Mouse (Mus musculus): Measurements from ENCODE around the gene Gosr1. TPM values are rescaled to one million over a fixed set of nuclear protein-coding genes. Genes with fewer than 3 reads are reported as not detected.

Gene Gosr1
- polyA plus RNA-seq, 1 experiment from 2014 or later = 30.1 TPM

GRCm38 (mm10) chr11:76748819-76749218, 14.6 kb downstream of the Gosr1 start:
- Histone ChIP-seq H3K4me3 (ENCODE audit: low read depth, low read length) (no peak overlapping the region), H3K9ac (ENCODE audit: low read length) (no peak overlapping the region), H3K27me3 (ENCODE audit: control insufficient read depth, insufficient read depth, low read length) (no peaks in the 10 kb centered on the region), H3K4me2 (ENCODE audit: low read depth) (no peak overlapping the region), H3K27ac (ENCODE audit: low read depth, low read length) (no peak overlapping the region), H3K4me1 (ENCODE audit: control insufficient read depth, insufficient read depth, low read length) (no peaks in the 10 kb centered on the region), H3K36me3 (ENCODE audit: control insufficient read depth, insufficient read depth, low read length) (peaks cover 8% of the 10 kb centered on the region), H3K9me3 (ENCODE audit: control insufficient read depth, low read length) (no peaks in the 10 kb centered on the region)
- WGBS = 93% methylated on average over 9 of the region's 9 CpGs
- DNase-seq (ENCODE audit: low spot score) = no peak
- ATAC-seq (ENCODE audit: insufficient read depth, low FRiP score, low TSS enrichment) = no peak

DNA sequence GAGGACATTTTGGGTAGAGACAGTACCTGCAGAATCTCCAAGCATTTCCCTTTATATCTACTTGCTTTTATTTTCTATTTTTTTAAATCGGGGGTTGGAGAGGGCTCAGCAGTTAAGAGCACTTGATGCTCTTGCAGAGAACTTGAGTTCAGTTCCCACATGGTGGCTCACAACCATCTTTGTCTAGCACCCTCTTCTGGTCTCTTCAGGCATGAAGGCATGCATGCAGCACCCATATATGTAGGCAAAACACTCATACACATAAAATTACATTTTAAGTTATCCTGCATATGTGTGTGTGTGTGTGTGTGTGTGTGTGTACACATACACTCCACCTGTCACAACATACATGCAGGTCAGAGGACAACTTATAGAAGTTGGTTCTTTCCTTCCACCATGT, 17.5 kb downstream of the Gosr1 start:
- H3K9ac ChIP-seq (ENCODE audit: low read length) = no peak overlapping the region
- 100% methylated on average over 1 of the region's 1 CpGs for WGBS

GRCm38 (mm10) chr11:76744550-76744949, 18.8 kb downstream of the Gosr1 start:
- DNase-seq (ENCODE audit: low spot score) = no peak
- Histone ChIP-seq H3K9ac (ENCODE audit: low read length) (no peak overlapping the region), H3K36me3 (ENCODE audit: control insufficient read depth, insufficient read depth, low read length) (peaks cover 7% of the 10 kb centered on the region; the same call in 1 of the 2 replicates), H3K27me3 (ENCODE audit: control insufficient read depth, insufficient read depth, low read length) (no peaks in the 10 kb centered on the region), H3K27ac (ENCODE audit: low read depth, low read length) (no peak overlapping the region), H3K4me2 (ENCODE audit: low read depth) (no peak overlapping the region), H3K4me3 (ENCODE audit: low read depth, low read length) (no peak overlapping the region), H3K9me3 (ENCODE audit: control insufficient read depth, low read length) (no peaks in the 10 kb centered on the region), H3K4me1 (ENCODE audit: control insufficient read depth, insufficient read depth, low read length) (no peaks in the 10 kb centered on the region)
- no peak for ATAC-seq (ENCODE audit: insufficient read depth, low FRiP score, low TSS enrichment)
- 84% methylated on average over 7 of the region's 7 CpGs for WGBS

More for the DNA sequence above, 17.5 kb downstream of the Gosr1 start:
- ATAC-seq (ENCODE audit: insufficient read depth, low FRiP score, low TSS enrichment) (no peak), DNase-seq (ENCODE audit: low spot score) (no peak)
- H3K4me2 ChIP-seq (ENCODE audit: low read depth) = no peak overlapping the region
- H3K9me3 ChIP-seq (ENCODE audit: control insufficient read depth, low read length) = no peaks in the 10 kb centered on the region
- H3K27ac ChIP-seq (ENCODE audit: low read depth, low read length) = no peak overlapping the region
- H3K36me3 ChIP-seq (ENCODE audit: control insufficient read depth, insufficient read depth, low read length) = peaks cover 5% of the 10 kb centered on the region; the same call in 1 of the 2 replicates
- H3K4me3 ChIP-seq (ENCODE audit: low read depth, low read length) = no peak overlapping the region
- H3K27me3 ChIP-seq (ENCODE audit: control insufficient read depth, insufficient read depth, low read length) = no peaks in the 10 kb centered on the region
- H3K4me1 ChIP-seq (ENCODE audit: control insufficient read depth, insufficient read depth, low read length) = no peaks in the 10 kb centered on the region

GRCm38 (mm10) chr11:76742511-76742910, 20.9 kb downstream of the Gosr1 start:
- WGBS = 96% methylated on average over 7 of the region's 7 CpGs

GRCm38 (mm10) chr11:76739125-76739524, 24.3 kb downstream of the Gosr1 start:
- no peak overlapping the region for H3K4me2 ChIP-seq (ENCODE audit: low read depth)
- 76% methylated on average over 4 of the region's 6 CpGs for WGBS
- DNase-seq (ENCODE audit: low spot score) (no peak), ATAC-seq (ENCODE audit: insufficient read depth, low FRiP score, low TSS enrichment) (no peak)
- H3K9ac ChIP-seq (ENCODE audit: low read length) = no peak overlapping the region
- H3K27me3 ChIP-seq (ENCODE audit: control insufficient read depth, insufficient read depth, low read length) = no peaks in the 10 kb centered on the region
- H3K9me3 ChIP-seq (ENCODE audit: control insufficient read depth, low read length) = no peaks in the 10 kb centered on the region
- H3K4me3 ChIP-seq (ENCODE audit: low read depth, low read length) = no peak overlapping the region
- H3K36me3 ChIP-seq (ENCODE audit: control insufficient read depth, insufficient read depth, low read length) = peaks cover 5% of the 10 kb centered on the region; the same call in 1 of the 2 replicates
- H3K27ac ChIP-seq (ENCODE audit: low read depth, low read length) = no peak overlapping the region
- no peaks in the 10 kb centered on the region for H3K4me1 ChIP-seq (ENCODE audit: control insufficient read depth, insufficient read depth, low read length)

More at GRCm38 (mm10) chr11:76742511-76742910, 20.9 kb downstream of the Gosr1 start:
- no peak overlapping the region for H3K9ac ChIP-seq (ENCODE audit: low read length)
- no peaks in the 10 kb centered on the region for H3K4me1 ChIP-seq (ENCODE audit: control insufficient read depth, insufficient read depth, low read length)
- H3K36me3 ChIP-seq (ENCODE audit: control insufficient read depth, insufficient read depth, low read length) = peaks cover 7% of the 10 kb centered on the region; the same call in 1 of the 2 replicates
- DNase-seq (ENCODE audit: low spot score) = no peak
- no peak overlapping the region for H3K4me3 ChIP-seq (ENCODE audit: low read depth, low read length)
- no peaks in the 10 kb centered on the region for H3K9me3 ChIP-seq (ENCODE audit: control insufficient read depth, low read length)
- no peak for ATAC-seq (ENCODE audit: insufficient read depth, low FRiP score, low TSS enrichment)
- no peaks in the 10 kb centered on the region for H3K27me3 ChIP-seq (ENCODE audit: control insufficient read depth, insufficient read depth, low read length)
- no peak overlapping the region for H3K4me2 ChIP-seq (ENCODE audit: low read depth)
- H3K27ac ChIP-seq (ENCODE audit: low read depth, low read length) = no peak overlapping the region

GRCm38 (mm10) chr11:76735753-76736324, 27.5 kb downstream of the Gosr1 start:
- no peak overlapping the region for H3K4me2 ChIP-seq (ENCODE audit: low read depth)
- no peaks in the 10 kb centered on the region for H3K9me3 ChIP-seq (ENCODE audit: control insufficient read depth, low read length)
- WGBS = 84% methylated on average over 4 of the region's 4 CpGs
- H3K36me3 ChIP-seq (ENCODE audit: control insufficient read depth, insufficient read depth, low read length) = peaks cover 4% of the 10 kb centered on the region; the same call in 1 of the 2 replicates
- DNase-seq (ENCODE audit: low spot score) = no peak
- no peak overlapping the region for H3K27ac ChIP-seq (ENCODE audit: low read depth, low read length)
- no peak for ATAC-seq (ENCODE audit: insufficient read depth, low FRiP score, low TSS enrichment)
- no peaks in the 10 kb centered on the region for H3K27me3 ChIP-seq (ENCODE audit: control insufficient read depth, insufficient read depth, low read length)
- no peaks in the 10 kb centered on the region for H3K4me1 ChIP-seq (ENCODE audit: control insufficient read depth, insufficient read depth, low read length)
- no peak overlapping the region for H3K9ac ChIP-seq (ENCODE audit: low read length)
- no peak overlapping the region for H3K4me3 ChIP-seq (ENCODE audit: low read depth, low read length)

GRCm38 (mm10) chr11:76734560-76734959, 28.8 kb downstream of the Gosr1 start:
- Histone ChIP-seq H3K4me3 (ENCODE audit: low read depth, low read length) (no peak overlapping the region), H3K27ac (ENCODE audit: low read depth, low read length) (no peak overlapping the region), H3K9me3 (ENCODE audit: control insufficient read depth, low read length) (no peaks in the 10 kb centered on the region), H3K9ac (ENCODE audit: low read length) (no peak overlapping the region), H3K4me1 (ENCODE audit: control insufficient read depth, insufficient read depth, low read length) (no peaks in the 10 kb centered on the region), H3K27me3 (ENCODE audit: control insufficient read depth, insufficient read depth, low read length) (no peaks in the 10 kb centered on the region), H3K36me3 (ENCODE audit: control insufficient read depth, insufficient read depth, low read length) (peaks cover 5% of the 10 kb centered on the region; the same call in 1 of the 2 replicates), H3K4me2 (ENCODE audit: low read depth) (no peak overlapping the region)
- WGBS = 56% methylated on average over 3 of the region's 3 CpGs
- DNase-seq (ENCODE audit: low spot score) (no peak), ATAC-seq (ENCODE audit: insufficient read depth, low FRiP score, low TSS enrichment) (no peak)

- H3K4me2 ChIP-seq (ENCODE audit: low read depth) = no peak overlapping the region
- no peaks in the 10 kb centered on the region for H3K4me1 ChIP-seq (ENCODE audit: control insufficient read depth, insufficient read depth, low read length)
- WGBS = 88% methylated on average over 3 of the region's 3 CpGs
- H3K4me3 ChIP-seq (ENCODE audit: low read depth, low read length) = no peak overlapping the region
- no peaks in the 10 kb centered on the region for H3K9me3 ChIP-seq (ENCODE audit: control insufficient read depth, low read length)
- DNase-seq (ENCODE audit: low spot score) = no peak
- H3K36me3 ChIP-seq (ENCODE audit: control insufficient read depth, insufficient read depth, low read length) = 0 out of 2 replicates have a peak, but pooled peaks cover 4% of the 10 kb centered on the region
- H3K27ac ChIP-seq (ENCODE audit: low read depth, low read length) = no peak overlapping the region
- H3K9ac ChIP-seq (ENCODE audit: low read length) = no peak overlapping the region
- H3K27me3 ChIP-seq (ENCODE audit: control insufficient read depth, insufficient read depth, low read length) = no peaks in the 10 kb centered on the region
- ATAC-seq (ENCODE audit: insufficient read depth, low FRiP score, low TSS enrichment) = no peak
These were observed 32.7 kb downstream of the Gosr1 start for GRCm38 (mm10) chr11:76730650-76731049.

DNA sequence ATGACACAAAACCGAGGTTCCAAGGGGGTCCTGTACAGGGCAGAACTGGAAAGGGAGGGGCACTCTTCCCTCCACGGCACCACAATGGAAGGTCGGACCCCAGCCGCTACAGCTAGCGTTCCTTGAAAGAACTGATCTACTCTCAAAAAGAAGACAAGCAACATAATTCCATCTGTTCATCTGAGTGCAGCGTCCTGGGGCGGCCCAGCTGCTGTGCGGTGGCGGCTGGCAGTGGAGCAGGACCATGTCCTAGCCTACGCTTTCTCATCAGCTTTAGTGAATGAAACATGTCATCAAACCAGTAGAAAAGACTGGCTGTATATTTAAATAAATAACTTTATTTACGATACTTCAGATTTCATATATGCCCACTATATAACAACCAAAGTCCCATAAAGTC, 35.3 kb downstream of the Gosr1 start:
- H3K27ac ChIP-seq (ENCODE audit: low read depth, low read length) = no peak overlapping the region
- H3K27me3 ChIP-seq (ENCODE audit: control insufficient read depth, insufficient read depth, low read length) = no peaks in the 10 kb centered on the region
- no peak overlapping the region for H3K9ac ChIP-seq (ENCODE audit: low read length)
- no peak for ATAC-seq (ENCODE audit: insufficient read depth, low FRiP score, low TSS enrichment)
- DNase-seq (ENCODE audit: low spot score) = no peak
- H3K9me3 ChIP-seq (ENCODE audit: control insufficient read depth, low read length) = no peaks in the 10 kb centered on the region
- no peak overlapping the region for H3K4me2 ChIP-seq (ENCODE audit: low read depth)
- H3K36me3 ChIP-seq (ENCODE audit: control insufficient read depth, insufficient read depth, low read length) = 0 out of 2 replicates have a peak, but pooled peaks cover 2% of the 10 kb centered on the region
- 91% methylated on average over 11 of the region's 11 CpGs for WGBS
- H3K4me3 ChIP-seq (ENCODE audit: low read depth, low read length) = no peak overlapping the region
- no peaks in the 10 kb centered on the region for H3K4me1 ChIP-seq (ENCODE audit: control insufficient read depth, insufficient read depth, low read length)
